Mouse (Mus musculus): Measurements from ENCODE around the gene Fam160b1.
A peak's percentile ranks its signal among the peaks of the same experiment; 100 is the strongest.

Fam160b1 gene

GRCm38 (mm10) chr19:57366007-57366406 lies 5.5 kb downstream of the Fam160b1 start:
- DNase-seq (ENCODE audit: extremely low read depth, low read depth): no peak

DNA sequence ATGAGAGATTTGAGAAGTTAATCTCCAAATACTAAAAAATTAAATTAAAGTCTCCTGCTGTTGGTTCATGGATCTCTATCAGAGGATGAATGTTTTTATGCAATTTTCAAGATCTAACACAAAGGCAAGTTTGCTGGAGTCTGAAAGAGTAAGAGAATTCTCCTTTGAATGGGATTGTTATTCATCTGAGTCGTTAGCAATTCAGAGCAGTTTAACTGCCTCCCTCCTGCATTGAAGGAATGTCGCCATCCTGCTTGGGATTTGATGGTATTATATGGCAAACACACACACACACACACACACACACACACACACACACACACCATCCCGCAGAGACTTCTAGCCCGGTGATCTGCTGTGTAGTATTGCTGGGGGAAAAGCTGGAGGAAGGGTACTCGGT lies 6.1 kb downstream of the Fam160b1 start:
- no peak for DNase-seq (ENCODE audit: extremely low read depth, low read depth)

GRCm38 (mm10) chr19:57367201-57367600 lies 6.7 kb downstream of the Fam160b1 start:
- DNase-seq (ENCODE audit: extremely low read depth, low read depth): no peak

DNA sequence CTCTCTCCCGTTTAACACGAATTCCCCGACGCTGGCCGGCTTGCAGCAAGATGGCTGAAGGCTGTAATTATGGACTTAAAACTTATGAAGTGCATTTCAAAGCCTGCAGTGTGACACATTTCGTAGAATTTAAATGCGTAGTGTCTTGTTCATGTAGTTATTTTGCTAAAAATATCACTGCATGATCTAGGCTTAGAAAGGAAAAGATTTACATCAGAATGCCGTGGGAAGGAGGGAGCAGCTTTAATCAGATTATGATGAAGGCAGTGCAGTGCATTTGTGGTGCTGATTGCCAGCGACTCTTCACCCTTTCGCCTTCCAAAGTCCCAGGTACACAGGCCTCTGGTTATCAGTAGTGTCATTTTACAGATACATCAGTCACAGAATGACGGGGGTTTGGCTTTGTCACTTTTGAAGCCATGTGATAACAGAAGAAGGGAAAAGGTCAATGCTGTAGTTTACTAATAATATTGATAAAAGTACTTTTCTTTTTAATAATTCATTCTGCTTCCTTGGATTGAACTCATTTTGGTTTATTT lies 7.4 kb downstream of the Fam160b1 start:
- DNase-seq (ENCODE audit: extremely low read depth, low read depth): no peak

DNA sequence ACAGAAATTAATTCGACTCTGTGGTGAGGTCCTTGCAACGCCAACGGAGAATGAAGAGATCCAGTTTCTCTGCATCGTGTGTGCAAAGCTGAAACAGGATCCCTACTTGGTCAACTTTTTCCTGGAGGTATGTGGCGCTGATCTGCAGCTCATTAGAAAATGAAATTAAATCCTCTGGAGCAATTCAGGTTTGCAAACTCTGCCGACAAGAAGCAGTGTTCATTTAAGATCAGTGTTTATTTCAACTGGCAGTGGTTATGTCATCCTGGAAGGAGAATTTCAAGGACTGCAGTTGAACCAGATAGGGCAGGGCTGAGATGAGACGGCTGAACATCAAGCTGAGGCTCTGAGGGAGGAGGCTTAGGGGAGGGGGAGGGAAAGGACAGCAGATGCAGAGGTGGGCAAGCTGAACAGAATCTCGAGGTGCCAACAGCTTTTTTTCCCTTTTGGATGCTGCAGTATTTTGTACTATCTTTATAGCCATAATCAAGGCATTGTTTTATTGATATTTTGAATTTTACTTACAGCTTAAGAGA lies 12.9 kb downstream of the Fam160b1 start:
- DNase-seq (ENCODE audit: extremely low read depth, low read depth): no peak

DNA sequence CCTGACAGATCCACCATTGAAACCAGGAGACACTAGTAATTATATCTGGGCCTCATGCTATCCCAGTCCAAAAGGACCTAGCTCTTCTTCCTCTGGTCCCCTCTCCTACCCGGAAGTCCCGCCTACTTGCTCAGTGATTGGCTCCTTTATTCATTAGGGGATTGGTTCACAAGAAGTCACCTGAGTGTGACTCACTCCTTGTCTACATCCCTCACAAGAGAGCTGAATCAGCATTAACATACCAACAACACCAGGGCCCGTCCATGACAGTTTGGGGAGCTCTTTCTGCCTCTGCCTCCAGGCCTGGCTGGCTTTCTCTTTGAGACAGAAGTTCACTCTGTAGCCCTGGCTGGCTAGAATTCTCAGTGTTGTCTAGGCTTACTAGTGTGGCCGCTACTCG lies 14.7 kb downstream of the Fam160b1 start:
- DNase-seq (ENCODE audit: extremely low read depth, low read depth): no peak

DNA sequence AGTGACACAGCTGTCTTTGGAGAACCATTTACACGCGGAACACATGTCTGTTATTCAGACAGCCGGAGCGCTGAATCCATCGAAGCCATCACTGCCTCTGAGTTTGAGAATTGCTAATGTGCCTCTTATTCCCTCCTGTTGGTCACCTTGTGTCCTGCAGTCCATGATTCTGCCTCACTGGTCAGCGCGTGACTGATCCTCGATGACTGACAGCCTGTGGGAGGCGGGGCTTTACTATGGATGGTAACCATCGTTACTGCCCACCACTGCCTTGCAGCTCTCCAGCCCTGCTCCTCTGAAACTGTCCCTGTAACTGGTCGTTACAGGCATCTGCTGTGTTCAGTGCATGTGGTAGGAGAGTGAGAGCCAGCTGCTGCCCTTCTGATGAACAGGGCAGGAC lies 15.3 kb downstream of the Fam160b1 start:
- DNase-seq (ENCODE audit: extremely low read depth, low read depth): no peak

DNA sequence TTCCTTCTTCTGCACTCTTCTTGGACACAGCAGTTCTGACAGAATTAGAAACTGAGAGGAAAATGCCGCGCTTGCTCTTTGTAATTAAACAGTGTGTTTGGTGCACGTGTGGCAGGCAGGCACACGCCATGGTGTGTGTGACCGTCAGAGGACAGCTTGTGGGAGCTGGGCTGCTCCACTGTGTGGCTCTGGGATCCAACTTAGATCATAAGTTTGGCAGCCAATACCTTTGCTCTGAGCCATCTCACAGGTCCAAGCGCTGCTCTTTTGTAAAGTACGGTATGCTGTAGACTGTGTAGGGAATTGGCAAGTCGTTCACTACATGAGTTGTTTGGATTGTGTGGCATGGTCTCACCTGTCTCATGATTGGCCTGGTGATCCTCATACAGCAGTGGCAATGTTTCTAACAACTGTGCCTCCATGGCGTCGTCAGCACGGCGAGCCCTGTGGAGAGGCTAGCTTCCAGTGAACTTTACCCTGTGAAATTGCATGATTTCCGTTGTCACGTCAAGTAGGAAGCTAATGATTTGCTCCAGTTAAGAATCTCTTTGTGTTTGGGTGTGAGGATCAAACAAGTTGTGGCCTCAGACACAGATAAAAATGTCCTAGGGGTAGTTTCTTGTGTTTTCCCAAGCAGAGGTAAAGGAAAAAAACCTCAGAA lies 16.7 kb downstream of the Fam160b1 start:
- no peak for DNase-seq (ENCODE audit: extremely low read depth, low read depth)

DNA sequence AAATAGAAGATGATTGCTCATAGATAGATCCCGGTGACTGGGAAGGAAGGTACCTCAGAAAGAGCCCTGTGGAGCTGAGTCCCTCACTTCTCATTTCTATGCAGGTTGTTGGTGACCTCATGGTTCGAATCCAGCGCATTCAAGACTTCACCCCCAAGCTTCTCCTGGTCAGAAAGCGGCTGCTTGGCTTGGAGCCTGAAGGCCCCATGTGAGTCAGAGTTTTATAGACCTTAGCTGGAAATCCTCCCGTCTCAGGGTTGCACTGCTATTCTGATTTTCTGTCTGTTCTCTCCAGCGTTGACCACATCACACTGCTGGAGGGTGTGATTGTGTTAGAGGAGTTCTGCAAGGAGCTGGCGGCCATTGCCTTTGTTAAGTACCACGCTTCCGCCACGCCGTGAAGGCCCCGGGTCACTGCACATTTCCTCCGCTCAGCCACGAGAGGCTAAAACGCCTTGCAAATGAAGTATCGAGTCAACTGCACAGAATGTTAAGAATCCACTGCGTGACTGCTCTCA lies 25.8 kb downstream of the Fam160b1 start:
- no peak for DNase-seq (ENCODE audit: extremely low read depth, low read depth)

DNA sequence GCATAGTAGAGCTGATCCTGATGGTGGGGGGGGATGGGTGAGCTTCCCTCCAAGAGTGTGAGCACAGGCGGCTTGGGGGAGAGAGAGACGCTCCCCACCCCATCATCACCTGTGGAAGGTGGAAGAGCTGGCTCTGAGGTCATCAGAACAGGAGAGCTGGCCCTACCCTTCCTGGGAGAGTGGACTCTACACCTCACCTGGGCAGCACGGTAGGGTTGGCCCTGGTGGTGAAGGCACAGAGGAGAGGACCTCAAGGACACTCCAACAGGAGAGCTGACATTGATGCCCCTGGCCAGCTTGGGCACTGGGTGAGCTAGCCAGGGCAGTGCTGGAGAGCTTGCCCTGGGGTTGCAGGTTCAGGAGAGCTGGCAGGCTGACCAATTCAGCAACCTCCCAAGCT lies 31.1 kb downstream of the Fam160b1 start:
- no peak for DNase-seq (ENCODE audit: extremely low read depth, low read depth)

- DNase-seq (ENCODE audit: extremely low read depth, low read depth): peak; percentile 81
Observed at GRCm38 (mm10) chr19:57393357-57393957, 33.0 kb downstream of the Fam160b1 start.

DNA sequence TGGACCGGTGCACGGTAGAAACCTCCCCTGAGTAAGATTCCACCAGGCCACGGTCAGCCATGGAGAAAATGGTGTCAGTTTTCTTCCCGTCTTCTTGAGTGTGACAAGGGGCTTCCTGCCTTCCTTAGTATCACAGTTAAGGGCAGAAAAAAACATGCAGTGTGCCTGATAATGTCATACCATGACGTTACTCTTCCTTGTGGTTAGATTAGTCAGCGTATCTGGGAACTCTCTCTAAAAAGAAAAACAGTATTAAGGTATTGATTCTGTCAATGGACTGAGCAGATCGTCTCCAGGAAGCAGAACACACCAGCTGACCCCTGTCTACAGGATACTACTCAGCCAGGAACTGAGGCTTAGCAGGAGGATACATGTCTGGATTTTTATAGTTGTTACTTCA lies 36.1 kb downstream of the Fam160b1 start:
- peak; percentile 59 for DNase-seq (ENCODE audit: extremely low read depth, low read depth)

- no peak for DNase-seq (ENCODE audit: extremely low read depth, low read depth)
Observed at GRCm38 (mm10) chr19:57402364-57402763, 41.9 kb downstream of the Fam160b1 start.

DNA sequence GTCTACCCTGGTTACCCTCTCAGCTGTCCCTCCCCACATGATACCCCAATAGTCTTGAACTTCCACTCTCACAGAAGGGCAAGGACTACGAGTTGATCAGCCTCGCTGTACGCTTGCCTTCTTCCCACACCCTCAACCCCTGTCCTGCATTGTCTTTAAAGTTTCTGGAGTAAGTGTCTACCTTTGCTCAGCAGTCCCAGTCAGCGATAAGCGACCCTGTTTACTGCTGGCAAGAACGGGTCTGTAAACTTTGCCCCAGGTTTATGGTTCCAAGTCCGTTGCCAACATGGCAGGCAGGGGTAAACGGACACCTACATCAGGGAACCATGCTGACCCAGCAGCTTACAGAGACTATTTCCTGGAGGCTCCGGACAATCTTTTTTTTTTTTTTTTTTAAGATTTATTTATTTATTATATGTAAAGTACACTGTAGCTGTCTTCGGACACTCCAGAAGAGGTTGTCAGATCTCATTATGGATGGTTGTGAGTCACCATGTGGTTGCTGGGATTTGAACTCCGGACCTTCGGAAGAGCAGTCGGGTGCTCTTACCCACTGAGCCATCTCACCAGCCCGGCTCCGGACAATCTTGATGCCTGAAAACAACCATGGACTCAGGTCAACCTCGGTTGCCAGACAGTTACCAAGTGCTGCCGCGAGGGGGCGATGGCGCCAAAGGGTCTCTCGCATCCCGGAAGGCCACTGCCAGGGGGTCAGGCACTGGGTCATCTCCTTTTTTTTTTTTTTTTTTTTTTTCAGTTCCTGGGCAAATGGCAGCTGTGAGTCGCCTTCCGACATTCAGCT lies 43.4 kb downstream of the Fam160b1 start:
- peak; percentile 62 for DNase-seq (ENCODE audit: extremely low read depth, low read depth)

DNA sequence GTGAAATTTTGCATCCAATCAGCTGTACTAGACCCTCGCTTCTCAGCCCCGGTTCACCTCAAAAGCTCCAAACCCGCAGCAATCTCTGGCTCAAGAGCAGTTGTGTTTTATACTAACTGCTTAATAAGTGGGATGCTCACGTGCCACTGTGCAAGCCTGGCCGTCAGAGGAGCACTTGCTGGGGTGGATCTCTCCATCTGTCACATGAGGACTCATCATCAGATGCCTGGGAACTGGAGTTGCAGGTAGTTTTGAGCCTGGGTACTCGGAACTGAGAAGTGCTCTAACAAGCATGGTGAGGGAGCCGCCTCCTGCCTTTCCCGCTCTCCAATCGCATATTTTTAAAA lies 44.0 kb downstream of the Fam160b1 start:
- peak; percentile 16 for DNase-seq (ENCODE audit: extremely low read depth, low read depth)

DNA sequence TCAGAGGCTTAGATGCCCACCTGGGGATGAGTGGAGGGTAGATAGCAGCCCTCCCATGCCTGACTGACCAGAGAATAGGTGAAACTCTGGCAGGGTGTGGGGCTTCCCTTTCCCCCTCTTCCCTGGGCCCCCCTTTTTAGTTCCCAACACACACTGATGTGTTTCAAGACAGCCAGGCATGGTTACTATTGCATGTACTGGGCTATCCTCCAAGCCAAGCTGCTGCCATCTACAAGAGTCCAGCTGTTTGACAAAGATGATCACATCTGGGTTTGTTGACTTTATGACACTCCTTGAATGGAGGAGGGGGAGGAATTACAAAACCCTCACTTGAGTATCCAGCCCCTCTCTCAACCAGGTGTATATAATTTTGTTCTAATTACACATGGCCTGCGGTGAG lies 47.5 kb downstream of the Fam160b1 start:
- DNase-seq (ENCODE audit: extremely low read depth, low read depth): no peak

DNA sequence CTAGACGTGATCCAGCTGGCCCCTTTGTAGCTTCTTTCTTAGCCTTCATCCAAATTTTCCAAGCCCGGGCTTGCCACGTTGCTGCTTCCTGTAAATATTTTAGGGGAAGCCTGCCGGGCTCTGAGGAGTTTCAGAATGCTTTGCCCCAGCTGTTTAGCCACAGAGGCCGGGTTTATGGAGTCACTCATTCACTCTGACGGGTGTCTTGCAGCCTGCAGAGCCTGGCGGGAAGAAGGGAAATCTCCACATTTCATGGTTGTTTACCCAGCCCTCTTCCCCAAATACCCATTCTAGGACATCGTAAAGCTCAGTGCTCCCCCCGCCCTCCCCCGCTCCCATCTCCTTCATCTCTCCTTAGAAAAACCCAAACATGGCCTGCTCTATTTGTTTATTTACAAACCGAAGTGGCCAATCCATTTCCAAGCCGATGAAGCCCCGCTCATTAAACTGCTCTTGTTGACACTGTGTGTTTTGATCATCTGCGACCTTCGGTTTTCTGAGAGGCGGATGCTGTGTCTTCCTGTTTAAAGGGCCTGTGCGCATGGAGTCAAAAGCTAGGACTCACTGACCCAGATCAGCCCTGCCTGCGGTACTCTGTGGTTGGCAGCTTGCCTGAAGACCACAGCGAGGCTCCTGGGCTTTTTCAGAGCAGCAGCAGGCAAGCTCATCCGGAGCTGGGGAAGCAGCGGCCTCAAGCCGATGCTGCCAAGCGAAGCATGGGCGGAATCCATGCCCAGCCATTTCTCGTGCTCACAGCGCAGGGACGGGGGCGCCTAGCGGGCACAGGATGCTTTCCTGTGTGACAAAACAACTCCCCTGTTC lies 51.1 kb downstream of the Fam160b1 start:
- no peak for DNase-seq (ENCODE audit: extremely low read depth, low read depth)

DNA sequence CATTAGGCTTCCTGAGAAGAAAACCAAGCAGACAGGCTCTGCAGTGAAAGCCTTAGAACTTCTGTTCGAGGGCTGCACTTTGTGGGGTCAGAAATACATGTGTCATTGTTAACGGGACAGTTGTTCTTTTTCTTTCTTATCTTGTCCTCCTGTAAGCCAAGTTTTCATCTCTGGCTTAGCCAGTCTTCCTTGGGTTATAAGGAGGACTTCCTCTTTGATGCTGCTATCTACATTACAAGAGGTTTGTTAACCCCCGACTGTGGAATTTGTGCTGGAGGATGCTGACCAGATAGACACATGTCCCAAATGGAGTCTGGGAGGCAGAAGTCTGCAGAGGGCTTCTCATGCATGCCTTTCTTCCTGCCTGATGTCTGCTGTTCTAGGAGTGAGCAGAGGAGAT lies 52.7 kb downstream of the Fam160b1 start:
- DNase-seq (ENCODE audit: extremely low read depth, low read depth): peak; percentile 85

DNA sequence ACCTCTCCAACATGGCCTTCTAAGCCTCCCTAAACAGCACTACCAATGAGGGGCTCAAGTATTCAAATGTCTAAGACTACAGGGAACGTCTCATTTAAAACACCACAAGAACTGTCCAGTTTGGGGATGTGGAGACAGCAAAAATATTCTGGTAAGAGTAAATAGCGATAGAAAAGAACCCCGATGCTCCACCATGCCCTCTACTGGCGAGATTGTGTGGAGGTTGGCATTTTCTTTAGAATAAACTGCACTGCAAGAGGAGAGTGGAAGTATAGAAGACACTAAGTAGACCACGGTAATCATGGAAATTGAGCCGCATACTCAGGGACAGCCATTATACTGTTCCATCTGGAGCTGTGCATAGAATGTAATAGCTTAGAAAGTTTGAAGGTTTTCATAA lies 53.4 kb downstream of the Fam160b1 start:
- DNase-seq (ENCODE audit: extremely low read depth, low read depth): no peak

- DNase-seq (ENCODE audit: extremely low read depth, low read depth): peak; percentile 39
Observed at GRCm38 (mm10) chr19:57415031-57415807, 54.7 kb downstream of the Fam160b1 start.
